Mouse (Mus musculus) bone marrow macrophage, adult 2 months (primary cell): ENCODE data around the gene Katnal1. TPM values are rescaled to one million over a fixed set of nuclear protein-coding genes. Genes with fewer than 3 reads are reported as not detected.

Source experiments
- H3K27ac ChIP-seq: 2 replicates; pipeline ENCODE4 v1.5.1; 2012; ENCODE audit warnings: low read depth, low read length; ENCODE audit not compliant: insufficient read depth
- H3K4me1 ChIP-seq: 2 replicates; pipeline ENCODE4 v1.6.1; 2012; ENCODE audit warnings: low read length; ENCODE audit not compliant: control insufficient read depth, insufficient read depth
- H3K4me3 ChIP-seq: 2 replicates; pipeline ENCODE4 v1.5.1; 2012; ENCODE audit warnings: mild to moderate bottlenecking, low read length, moderate library complexity; ENCODE audit not compliant: insufficient read depth
- CTCF ChIP-seq: IDR thresholded peaks from 2 replicates; pipeline ENCODE4 v1.5.1; 2012; ENCODE audit warnings: low read depth, mild to moderate bottlenecking, low read length, moderate library complexity
- POLR2A ChIP-seq: IDR thresholded peaks from 2 replicates; pipeline ENCODE4 v1.6.1; 2012; ENCODE audit warnings: mild to moderate bottlenecking, low read depth, low read length, borderline replicate concordance
- polyA plus RNA-seq: library from polyadenylated mRNA; stranded (reverse); fragments of >200 nt; gene quantifications from 2 replicates; pipeline ENCODE4 v1.2.4, GENCODE M21; 2012; ENCODE audit not compliant: missing spikeins, insufficient read depth, insufficient read length

Katnal1 gene
- polyA plus RNA-seq = 7.1 and 7.7 TPM in 2 replicates

DNA sequence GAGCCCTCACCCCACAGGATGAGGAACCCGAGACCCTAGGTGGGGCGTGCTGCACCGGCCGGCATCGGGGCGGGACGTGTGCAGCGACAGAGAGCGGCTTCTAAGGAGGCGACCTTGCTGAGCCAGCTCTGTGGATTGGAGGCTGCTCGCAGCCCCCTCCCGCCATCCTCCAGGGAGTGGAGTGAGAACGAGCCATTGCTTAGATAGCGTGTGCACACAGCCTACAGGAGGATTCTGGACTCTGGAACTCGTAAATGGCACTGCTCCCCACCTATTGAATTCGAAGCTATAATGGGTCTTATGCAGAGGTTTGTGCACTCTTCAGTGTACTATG lies at the start of gene Katnal1:
Gene Katnal1 (minus strand): TSS at position 205 of the 334 bp plus-strand sequence.
- H3K4me3 ChIP-seq = peak within 1 kb of the TSS; percentile 84
- TF ChIP-seq CTCF (no peak), POLR2A (no peak)
- H3K4me1 ChIP-seq = peaks cover 5% of the 10 kb centered on the region
- peak within 1 kb of the TSS; percentile 57 for H3K27ac ChIP-seq

DNA sequence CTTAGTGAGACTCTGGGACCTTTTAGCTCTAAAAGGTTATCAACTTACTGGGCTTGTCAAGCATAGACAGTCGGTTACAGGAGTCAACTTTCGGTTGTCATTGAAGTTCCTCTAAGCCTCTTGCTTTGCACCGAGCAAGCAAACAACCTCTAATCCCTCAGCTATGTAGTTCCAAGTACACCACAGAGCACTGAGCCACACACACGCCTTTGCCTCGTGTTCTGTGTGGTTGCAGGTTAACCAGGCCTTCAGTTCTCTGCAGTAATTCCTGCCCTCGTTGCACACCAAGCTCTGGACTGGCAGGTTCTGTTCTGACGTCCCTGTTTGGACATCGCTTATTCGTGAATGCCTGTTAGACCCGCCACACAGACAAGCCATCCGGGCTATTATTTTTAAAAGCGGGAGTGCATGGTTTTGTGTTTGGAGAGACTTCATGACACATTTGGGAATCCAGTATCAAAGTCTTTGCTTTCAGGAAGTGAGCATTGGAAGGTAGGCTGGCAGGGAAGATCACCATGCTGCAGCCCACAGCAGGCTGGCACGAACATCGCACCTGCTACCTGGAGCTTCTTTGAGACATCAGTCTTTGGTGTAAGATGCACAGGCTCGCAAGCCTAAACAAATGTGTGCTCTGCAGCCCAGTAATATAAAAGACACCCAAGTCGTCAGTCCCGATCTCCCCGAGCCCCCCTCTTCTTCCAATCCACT lies 49.5 kb upstream of the Katnal1 start:
- Histone ChIP-seq H3K4me1 (no peaks in the 10 kb centered on the region), H3K4me3 (no peak overlapping the region), H3K27ac (no peak overlapping the region)
- TF ChIP-seq CTCF = no peak
- no peak for TF ChIP-seq POLR2A

DNA sequence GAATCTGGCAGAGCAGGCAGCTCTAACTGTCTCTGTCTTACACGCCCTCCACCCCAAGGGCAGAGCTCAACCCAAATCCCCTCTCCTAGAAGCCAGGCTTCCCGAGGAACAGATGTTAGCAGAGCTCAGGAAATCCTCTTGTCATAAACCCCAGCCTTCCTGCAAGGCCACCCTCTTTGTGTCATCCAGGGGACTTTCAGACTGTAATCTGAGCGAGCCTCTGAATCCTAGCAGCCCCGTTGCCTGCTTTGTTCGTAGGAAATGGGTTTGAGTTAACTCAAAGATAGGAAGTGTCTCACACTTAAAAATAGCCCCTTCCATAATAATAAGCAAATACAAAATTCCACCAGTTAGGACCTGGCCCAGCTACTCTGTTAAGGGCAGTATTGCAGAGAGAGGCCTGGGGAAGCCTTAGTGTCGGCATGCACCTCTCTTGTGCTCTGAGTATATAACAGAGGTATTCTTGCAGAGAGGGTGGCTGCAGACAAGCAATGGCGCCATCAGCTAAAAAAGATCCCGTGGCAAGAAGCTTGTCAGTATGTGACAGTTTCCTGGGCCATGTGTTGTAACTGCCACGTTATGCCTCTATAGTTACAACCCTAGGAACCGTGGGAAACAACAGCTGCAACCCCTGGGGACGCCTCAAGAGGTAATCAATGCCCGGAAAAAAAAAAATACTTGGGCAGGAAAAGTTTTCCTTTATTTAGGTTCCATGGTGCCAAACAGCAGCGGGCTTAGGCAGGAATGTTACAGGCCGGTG lies 48.8 kb upstream of the Katnal1 start:
- H3K27ac ChIP-seq = no peak overlapping the region
- TF ChIP-seq CTCF (no peak), POLR2A (no peak)

DNA sequence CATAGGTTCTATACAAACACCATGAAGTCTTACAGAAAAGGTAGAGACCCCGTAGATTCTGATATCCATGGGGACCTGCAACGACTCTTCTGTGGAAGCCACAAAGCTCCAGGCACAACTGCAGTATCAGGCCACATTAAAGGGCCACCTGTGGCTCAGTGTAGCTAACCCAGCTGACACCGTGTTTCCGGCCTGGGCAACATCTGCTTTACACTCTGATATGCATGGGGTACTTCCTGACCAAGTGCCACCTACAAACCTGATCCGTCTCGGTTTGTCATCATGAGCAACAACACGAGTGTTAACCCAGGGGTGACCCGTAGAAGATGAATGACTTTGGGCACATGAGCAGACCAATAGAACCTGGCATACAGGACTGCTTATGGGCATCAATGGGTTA lies 47.8 kb upstream of the Katnal1 start:
- H3K4me3 ChIP-seq = no peak overlapping the region
- H3K27ac ChIP-seq = no peak overlapping the region
- no peaks in the 10 kb centered on the region for H3K4me1 ChIP-seq
- TF ChIP-seq POLR2A = no peak
- TF ChIP-seq CTCF = no peak

More for the DNA sequence above, 48.8 kb upstream of the Katnal1 start:
- Histone ChIP-seq H3K4me1 (no peaks in the 10 kb centered on the region), H3K4me3 (no peak overlapping the region)

DNA sequence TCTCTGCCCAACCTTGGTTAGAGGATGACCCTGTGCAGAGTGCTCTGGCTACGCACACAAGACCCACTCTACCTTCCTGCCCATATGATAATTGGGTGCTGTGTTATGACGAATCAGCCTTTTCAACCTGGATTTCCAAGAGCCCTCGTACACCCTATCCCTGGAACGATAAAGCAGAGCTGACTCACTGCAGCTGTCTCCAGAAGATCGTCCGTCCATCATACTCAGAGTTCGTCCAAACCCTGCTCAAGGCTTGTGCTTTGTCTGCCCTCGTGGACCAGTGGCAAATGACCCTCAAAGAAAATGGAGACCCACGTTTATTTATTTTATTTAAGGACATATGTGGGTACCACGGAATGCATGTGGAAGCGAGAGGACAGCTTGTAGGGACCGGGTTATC lies 45.9 kb upstream of the Katnal1 start:
- no peak overlapping the region for H3K27ac ChIP-seq

DNA sequence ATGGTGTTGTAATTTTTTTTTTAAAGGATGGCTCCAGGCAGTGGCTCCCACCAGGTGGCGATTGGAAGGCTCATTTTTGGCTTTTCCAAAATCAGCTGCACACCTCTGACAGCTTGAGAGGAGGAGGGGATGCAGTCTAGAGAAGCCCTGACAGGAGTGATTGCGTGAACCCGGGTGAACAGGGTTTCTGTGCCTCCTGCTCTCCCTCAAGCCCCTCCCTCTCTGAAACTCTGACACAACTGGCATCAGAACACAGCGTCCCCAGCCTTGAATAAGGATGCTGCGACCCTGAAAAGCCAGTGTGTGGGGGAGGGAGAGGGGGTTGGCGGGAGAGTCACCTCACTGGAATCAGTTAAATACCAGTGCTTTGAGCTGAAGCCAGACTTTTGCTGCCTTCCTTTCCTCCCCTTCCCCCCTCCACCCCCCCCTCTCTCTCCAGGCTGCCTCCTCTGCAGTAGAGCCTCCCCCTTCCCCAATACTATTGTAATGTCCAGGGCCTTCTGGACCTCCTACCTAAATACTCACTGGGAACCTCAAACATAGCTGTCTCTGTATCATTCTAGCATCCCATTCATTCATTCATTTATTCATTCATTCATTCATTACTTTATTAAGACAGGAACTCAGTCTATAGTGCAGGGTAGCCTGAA lies 44.0 kb upstream of the Katnal1 start:
- TF ChIP-seq CTCF (no peak), POLR2A (no peak)
- H3K4me1 ChIP-seq = no peaks in the 10 kb centered on the region
- H3K27ac ChIP-seq = no peak overlapping the region
- no peak overlapping the region for H3K4me3 ChIP-seq

More for the DNA sequence above, 45.9 kb upstream of the Katnal1 start:
- H3K4me1 ChIP-seq = no peaks in the 10 kb centered on the region
- H3K4me3 ChIP-seq = no peak overlapping the region
- TF ChIP-seq POLR2A (no peak), CTCF (no peak)

DNA sequence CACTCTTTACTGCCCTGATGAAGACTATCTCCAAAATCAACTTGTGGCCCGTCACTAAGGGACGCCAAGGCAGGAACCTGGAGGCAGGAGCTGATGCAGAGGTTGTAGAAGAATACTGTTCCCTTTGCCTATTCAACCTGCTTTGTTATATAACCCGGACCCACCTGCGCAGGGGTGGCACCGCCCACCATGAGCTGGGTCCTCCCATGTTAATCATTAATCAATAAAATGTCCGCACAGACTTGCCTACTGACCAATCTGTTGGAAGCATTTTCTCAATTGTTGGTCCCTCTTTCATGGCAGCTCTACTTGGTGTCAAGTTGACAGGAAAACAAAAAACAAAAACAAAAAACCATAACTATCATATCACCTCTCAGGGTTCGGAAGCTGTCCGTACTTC lies 43.0 kb upstream of the Katnal1 start:
- Histone ChIP-seq H3K4me1 (no peaks in the 10 kb centered on the region), H3K4me3 (no peak overlapping the region), H3K27ac (no peak overlapping the region)
- no peak for TF ChIP-seq POLR2A
- no peak for TF ChIP-seq CTCF

DNA sequence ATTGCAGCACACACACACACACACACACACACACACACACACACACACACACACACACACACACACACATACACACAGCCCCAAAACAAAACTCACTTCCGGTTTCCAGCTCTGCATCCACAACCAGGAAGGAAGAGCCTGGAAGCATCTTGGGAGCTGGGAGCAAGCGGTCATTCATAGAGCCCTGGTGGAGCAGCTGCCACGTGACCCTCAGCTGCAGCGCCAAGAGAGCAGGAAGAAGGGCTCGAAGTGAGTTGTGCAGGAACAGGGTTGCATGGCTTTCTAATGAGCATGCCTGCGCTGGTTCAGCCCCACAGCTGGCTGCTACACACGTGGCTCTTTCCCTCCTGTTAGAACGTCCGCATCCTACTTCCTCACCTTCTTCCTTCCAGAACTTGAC lies 40.5 kb upstream of the Katnal1 start:
- Histone ChIP-seq H3K27ac (no peak overlapping the region), H3K4me3 (no peak overlapping the region), H3K4me1 (no peaks in the 10 kb centered on the region)
- no peak for TF ChIP-seq POLR2A
- no peak for TF ChIP-seq CTCF

DNA sequence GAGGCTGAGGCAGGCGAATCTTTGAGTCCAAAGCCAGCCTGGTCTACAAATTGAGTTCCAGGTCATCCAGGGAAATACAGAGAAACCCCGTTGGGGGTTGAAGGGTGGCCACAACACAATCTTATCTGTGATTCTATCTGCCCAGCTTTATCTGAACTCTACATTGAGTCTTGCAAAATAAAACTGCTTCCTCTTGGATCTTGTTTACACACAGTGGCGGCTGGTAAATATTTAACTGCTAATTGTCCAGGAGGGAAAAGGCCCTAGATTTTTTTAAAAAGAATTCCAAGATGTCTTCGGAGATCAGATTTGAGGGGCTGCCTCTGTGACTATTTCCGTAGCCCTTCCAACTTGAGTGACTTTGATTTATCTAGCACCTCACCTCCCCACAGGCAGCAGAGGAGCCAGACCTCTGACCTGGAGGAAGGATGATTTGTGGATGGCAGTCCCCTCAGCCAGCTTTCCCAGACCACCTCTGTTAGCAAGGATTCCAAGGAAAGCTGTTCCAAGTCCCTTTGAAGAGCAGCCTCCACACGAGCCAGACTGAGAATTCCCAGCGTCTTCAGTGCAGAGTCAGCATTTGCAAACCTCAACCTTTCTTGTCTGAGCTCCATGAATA lies 39.9 kb upstream of the Katnal1 start:
- no peak overlapping the region for H3K27ac ChIP-seq
- no peak overlapping the region for H3K4me3 ChIP-seq
- TF ChIP-seq CTCF (no peak), POLR2A (no peak)
- H3K4me1 ChIP-seq = no peaks in the 10 kb centered on the region

DNA sequence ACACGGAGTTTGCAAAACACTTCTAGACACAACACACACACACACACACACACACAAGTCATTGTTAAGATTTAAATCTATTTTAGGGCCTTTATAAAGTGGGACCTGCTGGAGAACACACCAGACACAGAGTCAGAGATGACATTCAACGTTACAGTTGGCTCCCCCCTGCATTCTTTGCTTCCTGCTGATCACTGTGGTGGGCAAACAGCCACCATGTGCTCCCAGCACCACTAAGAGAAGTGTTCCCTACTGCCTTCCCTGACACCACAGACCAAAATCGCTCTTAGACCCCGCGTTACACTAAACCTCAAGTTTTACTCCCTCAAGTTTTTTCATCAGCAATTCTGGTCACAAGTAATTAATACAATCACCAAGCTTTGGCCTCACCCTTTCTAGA lies 39.1 kb upstream of the Katnal1 start:
- H3K4me1 ChIP-seq = no peaks in the 10 kb centered on the region
- TF ChIP-seq POLR2A (no peak), CTCF (no peak)
- H3K27ac ChIP-seq = no peak overlapping the region
- no peak overlapping the region for H3K4me3 ChIP-seq
